Mouse (Mus musculus) hindbrain, embryonic 10.5 days (tissue): ENCODE measurements around the gene Myrip. TPM values are rescaled to one million over a fixed set of nuclear protein-coding genes. Genes with fewer than 3 reads are reported as not detected.

Experiments used
- DNase-seq: peaks from one replicate; pipeline ENCODE4 v3.0.0-alpha.2; 2017; ENCODE audit warnings: low spot score
- H3K27ac ChIP-seq: fragments of 300-500 bp; sonication (generic); 2 replicates; pipeline ENCODE4 v1.5.1; 2016; ENCODE audit warnings: mild to moderate bottlenecking, moderate library complexity
- H3K27me3 ChIP-seq: fragments of 300-500 bp; sonication (generic); 2 replicates; pipeline ENCODE4 v1.6.1; 2016; ENCODE audit warnings: mild to moderate bottlenecking; ENCODE audit not compliant: poor library complexity, insufficient read depth, severe bottlenecking
- H3K36me3 ChIP-seq: fragments of 300-500 bp; sonication (generic); 2 replicates; pipeline ENCODE4 v1.6.1; 2016; ENCODE audit warnings: mild to moderate bottlenecking, moderate library complexity
- H3K4me1 ChIP-seq: fragments of 300-500 bp; sonication (generic); replicated peaks from 2 replicates; pipeline ENCODE4 v1.6.1; 2016; ENCODE audit warnings: mild to moderate bottlenecking
- H3K4me3 ChIP-seq: fragments of 300-500 bp; sonication (generic); 2 replicates; pipeline ENCODE4 v1.5.1; 2016; ENCODE audit warnings: mild to moderate bottlenecking, moderate library complexity
- H3K9me3 ChIP-seq: fragments of 300-500 bp; sonication (generic); 2 replicates; pipeline ENCODE4 v1.6.1; 2016; ENCODE audit warnings: mild to moderate bottlenecking, moderate library complexity
- WGBS: fragments of 180-500 bp; shearing (Covaris S2); methylation state at CpG from one replicate; pipeline ENCODE4 v1.1.7; 2016; 5-methylcytosine and 5-hydroxymethylcytosine counted together
- polyA plus RNA-seq: library from polyadenylated mRNA; unstranded; fragments of >200 nt; fragmentation: Nextera tagmentation; extraction: Ambion mirVana; gene quantifications from 2 replicates; pipeline ENCODE4 v1.2.1, GENCODE M21; 2016

The Myrip gene
- polyA plus RNA-seq, 1 experiment from 2014 or later, result 0.80 TPM

DNA sequence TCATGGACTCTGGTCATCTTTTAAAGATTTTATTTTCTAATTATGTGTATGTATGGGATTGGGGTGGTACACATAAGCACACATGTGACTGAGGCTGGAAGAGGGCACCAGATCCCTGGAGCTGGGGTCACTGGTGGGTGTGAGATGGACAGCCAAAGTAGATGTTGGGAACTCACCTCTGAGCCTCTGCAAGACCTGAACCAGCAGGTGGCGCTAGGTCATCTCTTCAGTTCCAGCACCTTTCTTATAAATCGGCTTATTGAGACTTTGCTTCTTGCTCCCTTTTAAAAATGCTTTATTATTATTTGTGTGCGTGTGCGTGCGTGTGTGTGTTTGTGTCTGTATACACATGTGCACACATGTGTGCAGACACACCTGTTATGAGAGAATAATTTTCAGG lies 109.1 kb downstream of the Myrip start:
- 34% methylated on average over 5 of the region's 5 CpGs for whole genome bisulfite sequencing
- peak; percentile 38 for DNase-seq
- Histone ChIP-seq H3K36me3 (no peaks in the 10 kb centered on the region), H3K4me3 (no peak overlapping the region), H3K4me1 (no peaks in the 10 kb centered on the region), H3K27me3 (no peaks in the 10 kb centered on the region), H3K9me3 (no peaks in the 10 kb centered on the region), H3K27ac (no peak overlapping the region)

DNA sequence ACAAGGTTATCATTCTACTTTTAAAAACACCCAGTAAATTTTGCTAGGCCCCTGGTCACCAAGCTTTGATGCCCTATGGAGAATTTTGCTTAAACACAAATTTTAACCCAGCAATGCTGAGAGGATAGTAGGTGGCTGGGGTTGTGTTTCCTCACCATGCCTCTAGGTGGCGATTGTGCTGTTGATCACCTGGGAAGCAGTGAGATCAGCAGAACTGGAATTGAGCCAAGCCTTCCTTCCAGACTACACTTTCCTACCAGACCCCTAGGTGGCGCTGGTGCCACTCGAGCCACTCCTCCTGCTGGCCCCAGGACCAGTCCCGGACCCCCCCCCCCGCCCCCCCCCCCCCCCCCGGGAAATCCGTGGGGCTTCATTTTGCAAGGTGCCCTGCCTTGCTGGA lies 114.2 kb downstream of the Myrip start:
- peak; percentile 70 for DNase-seq
- Histone ChIP-seq H3K4me3 (no peak overlapping the region), H3K27me3 (no peaks in the 10 kb centered on the region), H3K27ac (no peak overlapping the region), H3K9me3 (no peaks in the 10 kb centered on the region), H3K36me3 (no peaks in the 10 kb centered on the region), H3K4me1 (no peaks in the 10 kb centered on the region)
- WGBS, result 2% methylated on average over 7 of the region's 7 CpGs

DNA sequence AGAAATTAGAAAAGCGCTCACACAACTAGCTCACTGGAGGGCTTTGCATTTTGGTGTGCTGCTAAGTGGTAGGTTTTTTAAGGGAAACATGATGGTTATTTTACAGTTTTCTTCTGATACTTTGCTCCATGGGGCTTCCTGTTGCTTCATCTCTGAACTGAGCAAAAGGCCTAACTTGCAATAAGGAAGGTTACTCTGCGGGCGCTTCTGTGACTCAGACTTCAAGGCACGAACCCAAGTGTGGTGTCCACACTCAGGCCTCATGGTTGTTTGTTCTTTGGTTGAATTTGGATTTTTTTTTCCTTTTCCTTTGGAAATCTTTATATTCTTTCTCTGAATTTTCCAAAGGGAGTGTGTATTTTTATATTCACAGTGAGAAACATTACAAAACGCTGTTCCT lies 114.8 kb downstream of the Myrip start:
- Histone ChIP-seq H3K36me3 (no peaks in the 10 kb centered on the region), H3K27ac (no peak overlapping the region), H3K27me3 (no peaks in the 10 kb centered on the region), H3K4me1 (no peaks in the 10 kb centered on the region), H3K4me3 (no peak overlapping the region), H3K9me3 (no peaks in the 10 kb centered on the region)
- no peak for DNase-seq
- whole genome bisulfite sequencing, result 90% methylated on average over 5 of the region's 5 CpGs

DNA sequence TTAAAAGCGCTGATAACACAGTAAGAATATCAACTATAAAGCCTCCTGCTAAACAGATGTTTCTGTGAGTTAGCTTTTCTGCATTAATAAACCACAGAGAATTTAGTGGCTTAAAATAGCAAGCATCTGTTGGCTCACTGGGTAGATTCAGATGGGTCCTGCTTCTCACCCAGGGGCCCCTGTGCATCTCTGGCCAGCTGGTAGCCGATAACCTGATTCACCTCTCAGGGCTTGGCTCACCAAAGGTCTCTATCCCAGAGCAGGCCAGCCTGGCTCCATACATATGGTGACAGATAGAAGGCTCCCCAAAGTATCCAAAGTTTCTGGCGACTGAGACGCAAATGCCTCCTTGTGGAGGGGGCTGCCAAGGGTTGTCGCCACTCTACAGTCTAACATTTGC lies 115.4 kb downstream of the Myrip start:
- H3K4me1 ChIP-seq, result no peaks in the 10 kb centered on the region
- no peak for DNase-seq
- H3K27ac ChIP-seq, result no peak overlapping the region
- no peaks in the 10 kb centered on the region for H3K27me3 ChIP-seq
- H3K9me3 ChIP-seq, result no peaks in the 10 kb centered on the region
- 87% methylated on average over 5 of the region's 5 CpGs for WGBS
- H3K4me3 ChIP-seq, result no peak overlapping the region
- no peaks in the 10 kb centered on the region for H3K36me3 ChIP-seq

DNA sequence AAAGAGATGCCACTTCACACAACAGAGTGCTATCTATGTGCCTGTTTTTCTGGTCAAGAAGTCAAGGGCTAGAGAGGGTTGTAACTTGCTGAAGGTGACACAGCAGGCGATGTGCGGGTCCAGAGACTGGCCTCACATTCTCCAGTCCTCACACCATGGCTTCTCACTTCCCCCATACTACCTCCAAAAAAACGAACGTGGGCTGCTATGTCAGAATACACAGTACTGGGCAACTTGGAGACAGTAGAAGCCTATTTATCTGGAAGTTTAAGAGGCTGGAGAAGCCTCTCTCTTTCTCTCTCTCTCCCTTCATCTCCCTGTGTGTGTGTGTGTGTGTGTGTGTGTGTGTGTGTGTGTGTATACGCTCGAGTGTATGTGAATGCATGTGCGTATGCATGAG lies 117.3 kb downstream of the Myrip start:
- H3K4me3 ChIP-seq, result no peak overlapping the region
- H3K4me1 ChIP-seq, result no peaks in the 10 kb centered on the region
- 88% methylated on average over 7 of the region's 7 CpGs for WGBS
- no peaks in the 10 kb centered on the region for H3K27me3 ChIP-seq
- H3K27ac ChIP-seq, result no peak overlapping the region
- H3K36me3 ChIP-seq, result no peaks in the 10 kb centered on the region
- DNase-seq, result no peak
- no peaks in the 10 kb centered on the region for H3K9me3 ChIP-seq

DNA sequence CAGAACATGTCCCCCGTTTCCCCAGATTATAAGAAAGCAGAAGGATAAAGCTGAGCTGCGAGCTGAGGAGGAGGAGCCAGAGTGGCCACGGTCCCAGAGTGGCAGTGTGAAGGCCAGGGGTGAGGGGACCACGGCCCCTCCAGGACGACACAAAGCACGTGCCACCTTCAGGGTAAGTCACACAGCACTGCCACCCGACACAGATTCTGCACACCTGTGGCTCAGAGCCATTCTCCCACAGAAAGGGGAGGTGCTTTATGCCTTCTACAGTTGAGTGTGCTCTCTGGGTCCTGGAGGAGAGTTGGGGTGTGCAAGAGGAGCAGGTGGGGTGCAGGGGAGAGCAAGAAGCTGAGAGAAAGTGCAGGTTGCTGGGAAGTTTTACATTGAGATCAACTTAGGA lies 123.3 kb downstream of the Myrip start:
- Histone ChIP-seq H3K9me3 (no peaks in the 10 kb centered on the region), H3K4me1 (no peaks in the 10 kb centered on the region; the same call in 1 of the 2 replicates), H3K36me3 (no peaks in the 10 kb centered on the region), H3K27ac (no peak overlapping the region), H3K4me3 (no peak overlapping the region), H3K27me3 (no peaks in the 10 kb centered on the region)
- WGBS, result 79% methylated on average over 7 of the region's 7 CpGs
- DNase-seq, result no peak

DNA sequence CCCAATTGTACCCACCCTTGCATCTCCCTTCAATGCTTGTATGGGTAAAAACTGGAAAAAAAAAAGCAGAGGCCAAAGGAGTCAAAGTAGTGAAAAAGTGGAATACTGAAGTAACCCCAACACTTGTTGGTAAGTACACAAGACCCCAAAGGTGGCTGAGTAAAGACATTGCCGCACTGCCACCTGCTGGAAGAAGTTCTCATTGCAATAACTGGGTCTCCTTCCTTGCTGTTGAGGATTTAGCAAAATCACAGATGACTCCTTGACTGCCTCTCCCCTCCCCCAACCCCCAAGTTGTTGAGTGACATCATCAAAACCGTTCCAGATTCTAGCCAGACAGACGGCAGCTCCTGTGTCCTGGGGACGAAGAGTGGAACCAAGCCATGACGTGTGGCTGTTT lies 124.5 kb downstream of the Myrip start:
- DNase-seq, result peak; percentile 65
- Histone ChIP-seq H3K4me3 (no peak overlapping the region), H3K27ac (no peak overlapping the region), H3K36me3 (no peaks in the 10 kb centered on the region), H3K4me1 (no peaks in the 10 kb centered on the region; the same call in 1 of the 2 replicates), H3K27me3 (no peaks in the 10 kb centered on the region), H3K9me3 (no peaks in the 10 kb centered on the region)
- WGBS, result 45% methylated on average over 5 of the region's 5 CpGs

DNA sequence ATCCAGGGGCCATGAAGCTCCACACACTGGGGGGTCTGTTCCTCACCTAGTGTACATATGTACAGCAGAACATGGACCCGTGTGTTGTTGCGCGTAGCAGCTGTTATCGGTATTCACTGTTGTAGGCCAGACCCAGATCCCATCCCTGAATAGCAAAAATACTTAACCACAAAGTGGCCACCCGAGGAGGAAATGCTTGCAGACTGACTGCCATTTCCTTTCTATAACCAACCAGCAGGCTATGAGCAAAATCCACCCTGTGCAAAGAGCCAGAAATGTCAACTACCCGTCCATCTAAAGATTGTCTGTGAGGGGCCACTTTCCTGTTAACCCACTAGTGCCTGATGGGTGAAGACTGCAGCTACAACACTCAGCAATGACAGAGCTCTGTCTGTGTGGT lies 126.9 kb downstream of the Myrip start:
- Histone ChIP-seq H3K4me3 (no peak overlapping the region), H3K4me1 (no peaks in the 10 kb centered on the region; the same call in 1 of the 2 replicates), H3K27me3 (no peaks in the 10 kb centered on the region; the same call in 1 of the 2 replicates), H3K9me3 (no peaks in the 10 kb centered on the region), H3K27ac (no peak overlapping the region), H3K36me3 (no peaks in the 10 kb centered on the region)
- DNase-seq, result no peak
- 78% methylated on average over 6 of the region's 6 CpGs for WGBS

DNA sequence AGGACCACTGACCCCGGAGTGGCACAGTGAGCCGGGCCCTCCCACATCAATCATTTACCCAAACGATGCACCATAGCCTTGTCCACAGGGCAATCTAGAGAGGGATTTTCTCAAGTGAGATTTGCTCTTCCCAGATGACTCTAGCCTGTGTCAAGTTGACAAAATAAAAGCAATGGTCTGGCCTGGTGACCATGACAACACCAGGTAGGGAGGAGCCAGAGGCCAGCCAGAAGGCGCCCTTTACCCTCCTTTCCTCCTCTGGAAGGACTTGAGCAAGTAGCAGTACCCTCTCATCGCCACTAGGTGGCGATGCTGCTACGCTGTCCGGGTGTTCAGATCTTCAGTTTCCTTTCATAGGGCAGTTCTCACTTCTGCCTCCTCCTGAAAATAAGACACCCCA lies 132.4 kb downstream of the Myrip start:
- Histone ChIP-seq H3K4me3 (no peak overlapping the region), H3K36me3 (no peaks in the 10 kb centered on the region), H3K4me1 (peaks cover 31% of the 10 kb centered on the region), H3K27ac (no peak overlapping the region), H3K27me3 (no peaks in the 10 kb centered on the region; the same call in 1 of the 2 replicates), H3K9me3 (no peaks in the 10 kb centered on the region)
- 33% methylated on average over 8 of the region's 8 CpGs for WGBS
- peak; percentile 65 for DNase-seq

DNA sequence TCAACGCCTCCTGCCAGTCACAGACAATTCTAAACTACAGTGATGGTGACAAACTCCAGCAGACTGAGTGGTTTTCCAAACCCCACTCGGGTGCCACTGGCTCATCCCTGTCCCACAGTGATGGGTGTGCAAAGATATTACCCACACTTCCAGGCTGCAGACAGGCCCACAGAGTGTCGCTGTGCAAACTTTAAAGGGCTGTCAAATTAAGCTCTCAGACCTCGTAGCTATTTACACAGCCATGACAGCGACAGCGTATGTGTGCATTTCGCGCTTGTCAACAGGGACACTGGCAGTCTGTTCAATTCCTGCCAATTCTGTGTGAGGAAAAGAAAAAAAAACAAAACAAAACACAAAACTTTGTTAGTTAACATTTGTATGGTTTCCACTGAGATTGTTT lies 134.5 kb downstream of the Myrip start:
- H3K27ac ChIP-seq, result no peak overlapping the region
- no peak overlapping the region for H3K4me3 ChIP-seq
- H3K27me3 ChIP-seq, result no peaks in the 10 kb centered on the region; the same call in 1 of the 2 replicates
- no peaks in the 10 kb centered on the region for H3K36me3 ChIP-seq
- WGBS, result 51% methylated on average over 8 of the region's 8 CpGs
- H3K4me1 ChIP-seq, result peaks cover 31% of the 10 kb centered on the region
- H3K9me3 ChIP-seq, result 0 out of 2 replicates have a peak, but pooled peaks cover 7% of the 10 kb centered on the region
- peak; percentile 7 for DNase-seq

DNA sequence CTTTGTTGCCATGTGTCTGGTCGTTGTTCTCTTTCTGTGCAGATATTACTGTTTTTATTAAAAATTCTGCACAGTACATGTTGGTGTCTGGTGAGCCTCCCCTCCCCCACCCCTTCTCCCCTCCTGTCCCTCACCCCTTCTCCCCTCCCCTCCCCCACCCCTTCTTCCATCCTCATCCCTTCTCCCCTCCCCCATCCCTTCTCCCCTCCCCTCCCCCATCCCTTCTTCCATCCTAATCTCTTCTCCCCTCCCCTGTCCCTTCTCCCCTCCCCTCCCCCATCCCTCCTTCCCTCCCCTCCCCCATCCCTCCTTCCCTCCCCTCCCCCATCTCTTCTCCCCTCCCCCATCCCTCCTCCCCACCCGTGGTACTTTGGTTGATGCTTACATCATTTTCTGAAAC lies 135.5 kb downstream of the Myrip start:
- 73% methylated on average over 2 of the region's 2 CpGs for WGBS
- DNase-seq, result no peak

DNA sequence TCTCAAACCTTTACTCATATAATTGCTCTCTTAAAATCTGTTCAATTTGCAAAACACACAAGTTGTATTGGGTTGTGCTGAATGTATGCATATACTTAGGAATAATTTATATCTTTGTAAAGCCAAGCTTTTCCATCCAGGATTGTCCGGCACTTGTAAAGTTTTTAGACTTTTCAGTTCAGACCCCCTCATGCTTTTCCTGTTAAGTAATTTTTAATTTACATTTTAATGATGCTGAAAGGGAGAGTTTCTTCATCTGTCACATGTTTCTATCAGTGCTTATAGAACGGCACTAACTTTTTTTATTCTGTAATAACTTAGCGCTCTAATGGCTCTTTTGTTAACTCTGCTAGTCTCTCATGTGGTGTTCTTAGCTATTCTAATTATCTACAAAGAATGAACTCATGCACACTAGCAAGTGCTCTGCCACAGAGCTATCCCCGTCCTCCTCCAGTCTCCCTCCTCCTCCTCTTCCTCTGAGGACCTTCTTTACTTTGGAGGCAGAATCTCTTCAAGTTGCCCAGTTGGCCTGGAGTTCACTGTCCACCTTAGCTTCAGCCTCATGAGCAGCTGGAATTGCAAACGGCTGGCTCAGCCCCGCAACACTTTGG lies 136.1 kb downstream of the Myrip start:
- WGBS, result 68% methylated on average over 6 of the region's 6 CpGs
- Histone ChIP-seq H3K4me1 (peaks cover 31% of the 10 kb centered on the region), H3K27me3 (no peaks in the 10 kb centered on the region; the same call in 1 of the 2 replicates), H3K36me3 (no peaks in the 10 kb centered on the region), H3K4me3 (no peak overlapping the region), H3K27ac (peak overlapping the region; percentile 50; the same call in 1 of the 2 replicates), H3K9me3 (0 out of 2 replicates have a peak, but pooled peaks cover 7% of the 10 kb centered on the region)
- DNase-seq, result no peak

More for the DNA sequence above, 135.5 kb downstream of the Myrip start:
- Histone ChIP-seq H3K4me3 (no peak overlapping the region), H3K9me3 (0 out of 2 replicates have a peak, but pooled peaks cover 7% of the 10 kb centered on the region), H3K27me3 (no peaks in the 10 kb centered on the region; the same call in 1 of the 2 replicates), H3K36me3 (no peaks in the 10 kb centered on the region), H3K27ac (no peak overlapping the region), H3K4me1 (peaks cover 31% of the 10 kb centered on the region)

DNA sequence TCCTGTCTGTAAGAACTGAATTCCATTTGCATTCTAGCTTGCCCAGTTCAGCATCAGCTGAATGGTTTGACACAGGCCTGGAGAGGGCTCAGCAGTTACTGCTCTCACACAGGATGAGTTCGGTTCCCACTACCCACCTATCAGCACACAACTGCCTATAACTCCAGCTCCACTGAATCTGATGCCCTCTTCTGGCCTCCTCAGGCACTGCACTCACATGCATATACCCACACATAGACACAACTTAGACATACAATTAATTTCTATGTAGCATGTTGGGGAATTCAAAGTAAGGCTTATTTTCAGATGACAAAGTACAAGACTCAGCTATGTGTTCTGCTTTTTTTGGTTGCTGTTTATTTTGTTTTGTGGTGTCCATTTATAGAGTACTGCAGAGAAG lies 137.0 kb downstream of the Myrip start:
- Histone ChIP-seq H3K9me3 (0 out of 2 replicates have a peak, but pooled peaks cover 7% of the 10 kb centered on the region), H3K27ac (no peak overlapping the region), H3K4me1 (peaks cover 31% of the 10 kb centered on the region), H3K27me3 (no peaks in the 10 kb centered on the region), H3K4me3 (no peak overlapping the region), H3K36me3 (no peaks in the 10 kb centered on the region)
- no peak for DNase-seq
- 92% methylated on average over 1 of the region's 1 CpGs for WGBS
